Mouse (Mus musculus): ENCODE data around the gene Acacb. TPM values are rescaled to one million over a fixed set of nuclear protein-coding genes. Genes with fewer than 3 reads are reported as not detected.

The Acacb gene
- polyA plus RNA-seq, 1 experiment from 2014 or later = 2.3 TPM

- Histone ChIP-seq H3K4me2 (no peak overlapping the region), H3K4me1 (ENCODE audit: insufficient read depth) (no peaks in the 10 kb centered on the region), H3K36me3 (ENCODE audit: insufficient read depth) (no peaks in the 10 kb centered on the region), H3K9ac (no peak overlapping the region), H3K4me3 (ENCODE audit: low read depth, low read length) (no peak overlapping the region), H3K27ac (ENCODE audit: low read depth) (no peak overlapping the region), H3K9me3 (ENCODE audit: low read depth, low read length) (no peaks in the 10 kb centered on the region), H3K27me3 (ENCODE audit: insufficient read depth, low read length) (no peaks in the 10 kb centered on the region)
- ATAC-seq (ENCODE audit: insufficient read depth) (no peak), DNase-seq (no peak)
- WGBS = 67% methylated on average over 4 of the region's 4 CpGs
- TF ChIP-seq CTCF (IDR thresholded peaks at IDR 0.05; ENCODE audit: low read depth) = no peak
Observed at GRCm38 (mm10) chr5:114177966-114178719, 31.8 kb downstream of the Acacb start.

- 80% methylated on average over 11 of the region's 11 CpGs for WGBS
Observed at GRCm38 (mm10) chr5:114179541-114179940, 33.2 kb downstream of the Acacb start.

GRCm38 (mm10) chr5:114183493-114183892 lies 37.2 kb downstream of the Acacb start:
- Histone ChIP-seq H3K27ac (ENCODE audit: low read depth) (no peak overlapping the region), H3K4me1 (ENCODE audit: insufficient read depth) (no peaks in the 10 kb centered on the region), H3K27me3 (ENCODE audit: insufficient read depth, low read length) (no peaks in the 10 kb centered on the region), H3K9ac (no peak overlapping the region), H3K4me3 (ENCODE audit: low read depth, low read length) (no peak overlapping the region), H3K4me2 (no peak overlapping the region), H3K9me3 (ENCODE audit: low read depth, low read length) (no peaks in the 10 kb centered on the region), H3K36me3 (ENCODE audit: insufficient read depth) (no peaks in the 10 kb centered on the region)
- DNase-seq (no peak), ATAC-seq (ENCODE audit: insufficient read depth) (no peak)
- 93% methylated on average over 2 of the region's 2 CpGs for WGBS
- TF ChIP-seq CTCF (IDR thresholded peaks at IDR 0.05; ENCODE audit: low read depth) = no peak

More at GRCm38 (mm10) chr5:114179541-114179940, 33.2 kb downstream of the Acacb start:
- Histone ChIP-seq H3K4me2 (no peak overlapping the region), H3K4me1 (ENCODE audit: insufficient read depth) (no peaks in the 10 kb centered on the region), H3K36me3 (ENCODE audit: insufficient read depth) (no peaks in the 10 kb centered on the region), H3K9ac (no peak overlapping the region), H3K9me3 (ENCODE audit: low read depth, low read length) (no peaks in the 10 kb centered on the region), H3K4me3 (ENCODE audit: low read depth, low read length) (no peak overlapping the region), H3K27me3 (ENCODE audit: insufficient read depth, low read length) (no peaks in the 10 kb centered on the region), H3K27ac (ENCODE audit: low read depth) (no peak overlapping the region)
- DNase-seq = no peak
- no peak for TF ChIP-seq CTCF (IDR thresholded peaks at IDR 0.05; ENCODE audit: low read depth)
- ATAC-seq (ENCODE audit: insufficient read depth) = no peak

- Histone ChIP-seq H3K9ac (no peak overlapping the region), H3K27me3 (ENCODE audit: insufficient read depth, low read length) (no peaks in the 10 kb centered on the region), H3K4me2 (no peak overlapping the region), H3K27ac (ENCODE audit: low read depth) (no peak overlapping the region), H3K36me3 (ENCODE audit: insufficient read depth) (no peaks in the 10 kb centered on the region), H3K4me1 (ENCODE audit: insufficient read depth) (no peaks in the 10 kb centered on the region), H3K9me3 (ENCODE audit: low read depth, low read length) (no peaks in the 10 kb centered on the region), H3K4me3 (ENCODE audit: low read depth, low read length) (no peak overlapping the region)
- no peak for DNase-seq
- ATAC-seq (ENCODE audit: insufficient read depth) = no peak
- no peak for TF ChIP-seq CTCF (IDR thresholded peaks at IDR 0.05; ENCODE audit: low read depth)
- WGBS = 76% methylated on average over 2 of the region's 2 CpGs
Observed at GRCm38 (mm10) chr5:114187108-114187507, 40.8 kb downstream of the Acacb start.

GRCm38 (mm10) chr5:114188900-114189464 lies 42.6 kb downstream of the Acacb start:
- no peak overlapping the region for H3K27ac ChIP-seq (ENCODE audit: low read depth)
- no peaks in the 10 kb centered on the region for H3K9me3 ChIP-seq (ENCODE audit: low read depth, low read length)
- no peak overlapping the region for H3K4me2 ChIP-seq
- H3K36me3 ChIP-seq (ENCODE audit: insufficient read depth) = no peaks in the 10 kb centered on the region
- 73% methylated on average over 12 of the region's 12 CpGs for WGBS
- no peak overlapping the region for H3K9ac ChIP-seq
- no peak overlapping the region for H3K4me3 ChIP-seq (ENCODE audit: low read depth, low read length)
- no peaks in the 10 kb centered on the region for H3K27me3 ChIP-seq (ENCODE audit: insufficient read depth, low read length)
- no peak for ATAC-seq (ENCODE audit: insufficient read depth)
- H3K4me1 ChIP-seq (ENCODE audit: insufficient read depth) = no peaks in the 10 kb centered on the region
- peak; percentile 22 for DNase-seq
- TF ChIP-seq CTCF (IDR thresholded peaks at IDR 0.05; ENCODE audit: low read depth) = peak; percentile 49

- ATAC-seq (ENCODE audit: insufficient read depth) (no peak), DNase-seq (no peak)
- H3K9ac ChIP-seq = no peak overlapping the region
- no peaks in the 10 kb centered on the region for H3K4me1 ChIP-seq (ENCODE audit: insufficient read depth)
- no peak for TF ChIP-seq CTCF (IDR thresholded peaks at IDR 0.05; ENCODE audit: low read depth)
- H3K4me2 ChIP-seq = no peak overlapping the region
- WGBS = 82% methylated on average over 11 of the region's 11 CpGs
- no peak overlapping the region for H3K4me3 ChIP-seq (ENCODE audit: low read depth, low read length)
- H3K27ac ChIP-seq (ENCODE audit: low read depth) = no peak overlapping the region
- no peaks in the 10 kb centered on the region for H3K9me3 ChIP-seq (ENCODE audit: low read depth, low read length)
- no peaks in the 10 kb centered on the region for H3K36me3 ChIP-seq (ENCODE audit: insufficient read depth)
- no peaks in the 10 kb centered on the region for H3K27me3 ChIP-seq (ENCODE audit: insufficient read depth, low read length)
Observed at GRCm38 (mm10) chr5:114194161-114194560, 47.8 kb downstream of the Acacb start.

- H3K4me2 ChIP-seq = peak overlapping the region; percentile 29
- peak overlapping the region; percentile 27; the same call in 1 of the 2 replicates for H3K27ac ChIP-seq (ENCODE audit: low read depth)
- WGBS = 13% methylated on average over 13 of the region's 13 CpGs
- H3K9ac ChIP-seq = no peak overlapping the region
- no peak overlapping the region for H3K4me3 ChIP-seq (ENCODE audit: low read depth, low read length)
- no peaks in the 10 kb centered on the region for H3K36me3 ChIP-seq (ENCODE audit: insufficient read depth)
- 0 out of 2 replicates have a peak, but pooled peaks have one; percentile 7 for TF ChIP-seq CTCF (IDR thresholded peaks at IDR 0.05; ENCODE audit: low read depth)
- no peaks in the 10 kb centered on the region for H3K4me1 ChIP-seq (ENCODE audit: insufficient read depth)
- no peaks in the 10 kb centered on the region for H3K9me3 ChIP-seq (ENCODE audit: low read depth, low read length)
- ATAC-seq (ENCODE audit: insufficient read depth) = peak; percentile 83
- H3K27me3 ChIP-seq (ENCODE audit: insufficient read depth, low read length) = no peaks in the 10 kb centered on the region
- DNase-seq = peak; percentile 61
Observed at GRCm38 (mm10) chr5:114199116-114199777, 52.9 kb downstream of the Acacb start.
